Mouse (Mus musculus) midbrain, postnatal 0 days (tissue): ENCODE measurements at regions not wholly inside any gene's neighbourhood (a gene's known extent, or its start where the extent isn't known, plus 50 kb on each side); places are given as distances from the start of the nearest gene placed in this dataset.
A peak's percentile ranks its signal among the peaks of the same experiment; 100 is the strongest.

ENCODE experiments used
- ATAC-seq: fragments of 200-750 bp; cut with Nextera tagmentation; 2 replicates; pipeline ENCODE4 v1.8.0; 2017; ENCODE audit warnings: moderate number of reproducible peaks, mild to moderate bottlenecking, moderate TSS enrichment, moderate library complexity; ENCODE audit not compliant: low FRiP score
- DNase-seq: peaks from one replicate; pipeline ENCODE4 v3.0.0-alpha.2; 2015; ENCODE audit warnings: low spot score
- H3K27ac ChIP-seq: fragments of 300-500 bp; sonication (generic); 2 replicates; pipeline ENCODE4 v1.5.1; 2014; ENCODE audit warnings: low read depth, mild to moderate bottlenecking, low read length, mixed read lengths
- H3K27me3 ChIP-seq: fragments of 300-500 bp; sonication (generic); 2 replicates; pipeline ENCODE4 v1.6.1; 2014; ENCODE audit warnings: low read length, control low read depth, mixed read lengths; ENCODE audit not compliant: insufficient read depth
- H3K36me3 ChIP-seq: fragments of 300-500 bp; sonication (generic); 2 replicates; pipeline ENCODE4 v1.6.1; 2014; ENCODE audit warnings: low read length, control low read depth, mixed read lengths; ENCODE audit not compliant: insufficient read depth
- H3K4me1 ChIP-seq: fragments of 300-500 bp; sonication (generic); 2 replicates; pipeline ENCODE4 v1.6.1; 2014; ENCODE audit warnings: mild to moderate bottlenecking, control low read depth, antibody characterized with exemption, low read length, mixed read lengths; ENCODE audit not compliant: insufficient read depth
- H3K4me2 ChIP-seq: fragments of 300-500 bp; sonication (generic); 2 replicates; pipeline ENCODE4 v1.6.1; 2014; ENCODE audit warnings: low read depth, mild to moderate bottlenecking, low read length, mixed read lengths; ENCODE audit not compliant: poor library complexity, severe bottlenecking
- H3K4me3 ChIP-seq: fragments of 300-500 bp; sonication (generic); 2 replicates; pipeline ENCODE4 v1.5.1; 2014; ENCODE audit warnings: low read depth, mild to moderate bottlenecking, low read length, moderate library complexity
- H3K9ac ChIP-seq: fragments of 300-500 bp; sonication (generic); replicated peaks from 2 replicates; pipeline ENCODE4 v1.6.1; 2014; ENCODE audit warnings: mild to moderate bottlenecking, low read length, moderate library complexity, mixed read lengths; ENCODE audit not compliant: poor library complexity, severe bottlenecking
- H3K9me3 ChIP-seq: fragments of 300-500 bp; sonication (generic); 2 replicates; pipeline ENCODE4 v1.6.1; 2016; ENCODE audit warnings: low read length, control low read depth
- CTCF ChIP-seq: IDR thresholded peaks from 2 replicates; pipeline ENCODE4 v1.5.1; 2016; ENCODE audit warnings: antibody characterized with exemption, mild to moderate bottlenecking
- WGBS: fragments of 180-500 bp; shearing (Covaris S2); extraction: QIAGEN DNeasy Blood & Tissue Kit; methylation state at CpG from one replicate; pipeline ENCODE4 v1.1.7; 2014; 5-methylcytosine and 5-hydroxymethylcytosine counted together

DNA sequence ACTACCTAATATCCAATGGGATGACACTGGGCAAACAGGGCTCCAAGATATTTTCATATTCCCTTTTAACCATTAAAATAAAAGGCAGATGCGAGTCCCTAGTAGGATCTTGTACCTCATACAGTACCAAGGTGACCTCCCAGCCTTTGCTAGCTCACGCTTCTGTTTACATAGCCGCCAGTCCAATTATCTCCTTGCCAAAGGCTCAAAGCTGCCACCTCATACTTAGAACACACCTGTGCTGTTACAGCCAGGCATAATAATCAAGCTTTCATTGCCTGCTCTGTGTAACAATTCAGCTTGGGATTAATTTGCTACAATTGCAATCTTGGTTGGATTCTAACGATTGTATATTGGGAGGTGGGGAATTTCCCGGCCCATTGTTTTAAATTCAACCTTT is 97.0 kb upstream of the Mpp6 start:
- H3K27me3 ChIP-seq, result no peaks in the 10 kb centered on the region
- no peaks in the 10 kb centered on the region for H3K4me1 ChIP-seq
- no peaks in the 10 kb centered on the region for H3K9me3 ChIP-seq
- H3K36me3 ChIP-seq, result no peaks in the 10 kb centered on the region
- TF ChIP-seq CTCF, result no peak
- no peak overlapping the region for H3K27ac ChIP-seq
- ATAC-seq, result no peak
- 63% methylated on average over 5 of the region's 5 CpGs for WGBS
- no peak overlapping the region for H3K9ac ChIP-seq
- no peak overlapping the region for H3K4me3 ChIP-seq
- peak; percentile 42 for DNase-seq
- H3K4me2 ChIP-seq, result no peak overlapping the region

DNA sequence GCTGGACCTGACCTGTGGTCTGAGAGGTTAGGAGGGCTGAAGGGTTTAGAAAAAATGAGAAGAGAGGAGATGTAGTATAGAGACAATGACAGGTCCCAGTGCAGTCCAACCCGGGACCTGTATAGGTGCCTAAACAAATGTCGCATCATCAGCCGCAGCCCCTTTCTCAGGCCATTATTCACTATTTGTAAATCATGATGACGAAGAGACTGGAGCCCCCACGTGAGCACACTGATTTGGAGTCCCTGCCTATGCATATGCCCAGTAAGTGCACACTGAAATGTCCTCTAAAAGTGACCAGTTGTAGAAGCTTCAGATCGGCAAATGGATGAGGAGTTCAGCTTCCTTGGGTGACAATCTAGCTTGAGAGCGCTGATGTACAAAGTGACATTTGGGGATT is 96.2 kb upstream of the Mpp6 start:
- Histone ChIP-seq H3K27ac (no peak overlapping the region), H3K4me2 (no peak overlapping the region), H3K9me3 (no peaks in the 10 kb centered on the region), H3K4me1 (no peaks in the 10 kb centered on the region), H3K4me3 (no peak overlapping the region), H3K27me3 (no peaks in the 10 kb centered on the region), H3K36me3 (no peaks in the 10 kb centered on the region), H3K9ac (no peak overlapping the region)
- DNase-seq (no peak), ATAC-seq (no peak)
- TF ChIP-seq CTCF, result no peak
- 86% methylated on average over 7 of the region's 7 CpGs for WGBS

DNA sequence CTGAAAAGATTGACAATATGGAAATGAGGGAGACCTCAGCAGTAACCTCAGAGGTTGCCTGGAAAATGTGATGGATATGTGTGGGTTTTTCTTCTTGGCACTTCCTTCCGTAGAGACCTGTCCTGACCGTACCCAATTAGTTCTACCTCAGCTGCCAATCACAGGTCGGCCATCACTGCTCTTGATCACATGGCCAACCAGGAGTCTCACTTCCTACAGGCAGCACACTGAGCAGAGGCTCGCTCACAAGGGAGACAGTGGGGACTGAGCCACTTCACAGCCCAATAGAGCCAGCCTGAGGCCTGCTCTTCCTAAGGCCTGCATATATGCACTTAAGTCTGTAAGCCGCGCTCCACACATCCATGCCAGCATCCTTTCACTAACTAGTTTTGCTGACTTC is 82.1 kb upstream of the Mpp6 start:
- H3K9ac ChIP-seq, result no peak overlapping the region
- no peaks in the 10 kb centered on the region for H3K36me3 ChIP-seq
- WGBS, result 89% methylated on average over 6 of the region's 6 CpGs
- 0 out of 2 replicates have a peak, but pooled peaks cover under 1% of the 10 kb centered on the region for H3K4me1 ChIP-seq
- ATAC-seq (no peak), DNase-seq (no peak)
- H3K27ac ChIP-seq, result no peak overlapping the region
- H3K4me2 ChIP-seq, result no peak overlapping the region
- no peak overlapping the region for H3K4me3 ChIP-seq
- 0 out of 2 replicates have a peak, but pooled peaks cover 4% of the 10 kb centered on the region for H3K27me3 ChIP-seq
- no peak for TF ChIP-seq CTCF
- no peaks in the 10 kb centered on the region for H3K9me3 ChIP-seq

DNA sequence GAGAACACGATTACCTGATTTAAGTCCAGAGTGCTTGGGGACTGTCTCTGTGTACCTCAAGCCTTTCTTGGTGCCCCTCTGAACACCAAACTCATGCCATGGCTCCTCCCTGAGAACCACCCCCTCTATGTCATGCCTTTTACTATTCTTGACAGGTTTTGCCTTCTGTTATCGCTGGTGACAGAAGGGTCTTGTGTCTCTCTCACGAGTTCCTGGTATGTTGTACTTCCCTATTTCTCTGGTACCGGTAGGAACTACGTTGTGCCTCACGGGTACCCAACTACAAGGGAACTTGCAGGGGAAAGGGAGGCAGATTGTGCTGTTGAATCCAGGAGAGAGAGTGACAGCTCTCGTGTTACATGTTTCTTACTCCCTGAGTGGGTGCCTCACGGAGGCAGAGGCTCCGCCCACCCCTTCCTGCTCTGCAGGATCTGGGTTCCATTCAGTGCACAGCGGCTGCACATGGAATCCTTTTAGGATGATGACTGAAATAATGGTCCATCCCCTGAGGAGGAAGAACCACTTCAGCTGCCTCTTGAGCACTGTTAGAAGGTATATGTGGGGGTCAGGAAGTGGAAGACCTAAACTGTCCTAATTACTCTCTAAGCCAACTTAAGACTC is 80.0 kb upstream of the Mpp6 start:
- Histone ChIP-seq H3K36me3 (no peaks in the 10 kb centered on the region), H3K9me3 (no peaks in the 10 kb centered on the region), H3K27me3 (0 out of 2 replicates have a peak, but pooled peaks cover 4% of the 10 kb centered on the region), H3K9ac (no peak overlapping the region), H3K4me3 (no peak overlapping the region), H3K4me2 (no peak overlapping the region), H3K27ac (no peak overlapping the region), H3K4me1 (peaks cover 3% of the 10 kb centered on the region; the same call in 1 of the 2 replicates)
- WGBS, result 71% methylated on average over 10 of the region's 10 CpGs
- ATAC-seq (no peak), DNase-seq (no peak)
- TF ChIP-seq CTCF, result no peak

DNA sequence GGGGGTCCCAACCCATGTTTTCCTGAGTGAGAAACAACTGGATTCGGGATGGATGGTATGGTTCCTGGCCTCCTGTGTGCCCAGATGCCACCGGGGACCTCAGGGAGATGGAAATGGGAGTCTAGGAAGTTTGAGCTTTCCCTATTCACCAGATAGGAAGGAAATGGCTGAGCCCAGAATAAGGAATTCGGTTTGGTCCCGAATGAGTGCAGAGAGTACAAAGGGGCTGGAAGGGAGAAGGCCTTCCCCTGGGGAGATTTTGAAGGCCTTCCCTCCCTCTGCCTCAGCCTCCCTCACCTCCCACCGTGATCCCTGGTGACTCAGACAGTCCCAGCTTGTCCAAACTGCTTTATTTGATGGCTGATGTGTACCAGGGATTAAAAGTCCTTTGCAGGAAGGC is 78.7 kb upstream of the Mpp6 start:
- H3K27ac ChIP-seq, result no peak overlapping the region
- no peak for TF ChIP-seq CTCF
- 74% methylated on average over 5 of the region's 5 CpGs for WGBS
- DNase-seq (no peak), ATAC-seq (no peak)
- H3K4me3 ChIP-seq, result no peak overlapping the region
- no peaks in the 10 kb centered on the region for H3K9me3 ChIP-seq
- H3K36me3 ChIP-seq, result no peaks in the 10 kb centered on the region
- H3K27me3 ChIP-seq, result 0 out of 2 replicates have a peak, but pooled peaks cover 4% of the 10 kb centered on the region
- peaks cover 3% of the 10 kb centered on the region; the same call in 1 of the 2 replicates for H3K4me1 ChIP-seq
- no peak overlapping the region for H3K4me2 ChIP-seq
- no peak overlapping the region for H3K9ac ChIP-seq

DNA sequence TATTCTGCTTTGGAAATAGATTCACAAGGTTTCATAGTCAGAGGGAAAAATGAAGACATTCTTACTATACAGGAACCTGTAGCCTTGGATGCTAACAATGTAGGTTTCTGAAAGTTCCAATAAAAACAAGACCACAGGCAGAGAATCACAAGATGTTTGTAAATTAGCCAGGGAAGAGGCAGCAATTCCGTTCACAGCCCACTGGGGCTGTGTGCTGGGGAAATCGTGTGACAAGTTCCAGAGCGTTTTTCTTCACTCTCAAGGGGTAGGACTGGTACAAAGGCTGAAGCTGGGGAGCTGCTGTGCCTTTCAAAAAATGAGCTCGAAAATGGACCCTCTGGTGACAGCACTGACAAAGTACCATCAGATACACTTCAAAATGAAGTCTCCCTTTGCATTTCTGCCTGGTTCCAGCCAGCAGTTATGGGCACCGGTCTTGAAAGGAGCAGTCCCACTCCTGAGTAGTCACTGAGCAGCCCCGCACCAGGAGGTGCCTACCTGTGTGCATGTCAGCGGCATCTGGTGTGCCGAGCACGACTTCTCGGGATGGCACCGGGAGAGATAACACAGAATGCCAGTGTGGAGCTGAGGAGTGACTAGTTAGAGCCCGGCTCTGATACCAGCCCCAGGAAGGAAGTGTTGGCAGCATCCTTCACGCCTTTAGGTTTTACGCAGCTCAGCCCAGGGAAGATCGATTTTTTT is 77.0 kb upstream of the Mpp6 start:
- 45% methylated on average over 15 of the region's 15 CpGs for WGBS
- Histone ChIP-seq H3K9me3 (no peaks in the 10 kb centered on the region), H3K4me2 (peak overlapping the region; percentile 29), H3K4me1 (peaks cover 3% of the 10 kb centered on the region; the same call in 1 of the 2 replicates), H3K9ac (no peak overlapping the region), H3K4me3 (no peak overlapping the region), H3K36me3 (no peaks in the 10 kb centered on the region), H3K27me3 (0 out of 2 replicates have a peak, but pooled peaks cover 4% of the 10 kb centered on the region), H3K27ac (no peak overlapping the region)
- peak; percentile 25; the same call in 1 of the 2 replicates for TF ChIP-seq CTCF
- DNase-seq, result peak; percentile 66
- 0 out of 2 replicates have a peak, but pooled peaks have one; percentile 52 for ATAC-seq
